In genomic region chr3:20119044-20119591, GRCm38 (mm10) we compare ENCODE assay signal across 18 mouse cellular contexts. TPM values are rescaled to one million over a fixed set of nuclear protein-coding genes. Genes with fewer than 3 reads are reported as not detected.
DNase-seq lines count a peak whose midpoint lies in the region; ATAC-seq and TF ChIP-seq lines count a peak whose summit lies in the region.
"Had no signal": no experiment of that assay in that cellular context is flagged by ENCODE, and none has a peak within 500 bp of the region (broad histone marks: within the 10 kb centered on the region; RNA-seq: fewer than 3 reads in every experiment).

No protein-coding gene starts in this region.

- 0 out of 2 replicates have a peak, but pooled peaks have one; percentile 18 for ATAC-seq in hindbrain, postnatal 0 days
- ATAC-seq in hindbrain, embryonic 14.5 days (ENCODE audit: low FRiP score), result no peak
- ATAC-seq in midbrain, embryonic 11.5 days (ENCODE audit: low FRiP score), result no peak
- ATAC-seq in midbrain, embryonic 14.5 days (ENCODE audit: low FRiP score, low TSS enrichment), result no peak
- ATAC-seq: inflammation-experienced regulatory T-cells, adult 6 months had no signal

- in situ Hi-C loops in ES-E14 (cut with MboI; ENCODE audit: low sequenced_read_pairs in 2 of 2, unreplicated experiment in 2 of 2), result no loop called here

- H3K27me3 ChIP-seq in heart, adult 2 months (ENCODE audit: control insufficient read depth, insufficient read depth, low read length), result no peaks in the 10 kb centered on the region
- H3K27me3 ChIP-seq in hindbrain, postnatal 0 days (ENCODE audit: insufficient read depth, low read length), result no peaks in the 10 kb centered on the region
- H3K27me3 ChIP-seq in hindbrain, embryonic 14.5 days (ENCODE audit: control insufficient read depth, insufficient read depth, low read length), result no peaks in the 10 kb centered on the region
- H3K27me3 ChIP-seq in midbrain, embryonic 11.5 days (ENCODE audit: control insufficient read depth, insufficient read depth, low read length), result no peaks in the 10 kb centered on the region
- no peaks in the 10 kb centered on the region for H3K27me3 ChIP-seq in midbrain, embryonic 14.5 days (ENCODE audit: control insufficient read depth, insufficient read depth, low read length)
- H3K27me3 ChIP-seq: embryonic facial prominence, embryonic 13.5 days; megakaryocyte, embryonic 14.5 days; neural tube, embryonic 13.5 days had no signal

- WGBS in heart, adult 2 months, result 82% methylated on average over 19 of the region's 19 CpGs
- 88% methylated on average over 19 of the region's 19 CpGs for WGBS in hindbrain, postnatal 0 days
- WGBS in hindbrain, embryonic 14.5 days, result 91% methylated on average over 19 of the region's 19 CpGs
- WGBS in midbrain, embryonic 11.5 days, result 85% methylated on average over 19 of the region's 19 CpGs
- 90% methylated on average over 19 of the region's 19 CpGs for WGBS in midbrain, embryonic 14.5 days

- H3K79me2 ChIP-seq in heart, adult 2 months (replicated peaks; ENCODE audit: control insufficient read depth, insufficient read depth, low read length), result no peaks in the 10 kb centered on the region

- TF ChIP-seq EP300 in heart, adult 2 months (IDR thresholded peaks at IDR 0.05; ENCODE audit: insufficient read depth, low read depth, low read length), result no peak

- no peak overlapping the region for H3K4me3 ChIP-seq in heart, adult 2 months
- no peak overlapping the region for H3K4me3 ChIP-seq in hindbrain, postnatal 0 days (ENCODE audit: low read length)
- H3K4me3 ChIP-seq in hindbrain, embryonic 14.5 days (replicated peaks; ENCODE audit: low read length), result no peak overlapping the region
- H3K4me3 ChIP-seq in midbrain, embryonic 11.5 days (ENCODE audit: low read depth, low read length), result no peak overlapping the region
- no peak overlapping the region for H3K4me3 ChIP-seq in midbrain, embryonic 14.5 days (replicated peaks; ENCODE audit: low read depth, low read length)
- H3K4me3 ChIP-seq in ES-E14 (ENCODE audit: insufficient read depth in 1 of 2, low read depth in 1 of 2, low read length in 2 of 2, poor library complexity in 1 of 2, severe bottlenecking in 1 of 2), result peak overlapping the region in 1 of 2 experiments; percentile 42; a peak in 3 of 4 replicates
- H3K4me3 ChIP-seq: embryonic facial prominence, embryonic 13.5 days; megakaryocyte, embryonic 14.5 days; neural tube, embryonic 13.5 days had no signal

- DNase-seq in heart, adult 11 months, result peak; percentile 64
- DNase-seq in heart, adult 2 months, result no peak
- no peak for DNase-seq in hindbrain, postnatal 0 days (ENCODE audit: low spot score)
- DNase-seq in hindbrain, embryonic 14.5 days (ENCODE audit: low spot score), result no peak
- DNase-seq in midbrain, embryonic 11.5 days (ENCODE audit: low spot score, missing footprints), result peak; percentile 10
- DNase-seq in midbrain, embryonic 14.5 days, result no peak
- peak; percentile 13 for DNase-seq in ES-E14 (ENCODE audit: low read depth, low spot score)
- DNase-seq: adrenal gland, postnatal 36 days; cerebellum, adult 11-12 months; cerebellum, postnatal 14 days; kidney, adult 8-10 months; lung, postnatal 14 days; thymus, postnatal 36 days had no signal

- intact Hi-C loops in heart, adult 2 months (cut with DNase I), result no loop called here

- H3K4me2 ChIP-seq in hindbrain, postnatal 0 days (ENCODE audit: low read depth, low read length), result no peak overlapping the region
- H3K4me2 ChIP-seq in hindbrain, embryonic 14.5 days (replicated peaks), result no peak overlapping the region
- H3K4me2 ChIP-seq in midbrain, embryonic 11.5 days, result no peak overlapping the region
- no peak overlapping the region for H3K4me2 ChIP-seq in midbrain, embryonic 14.5 days (ENCODE audit: low read length)
- H3K4me2 ChIP-seq: embryonic facial prominence, embryonic 13.5 days; neural tube, embryonic 13.5 days had no signal

- TF ChIP-seq POLR2A in heart, adult 2 months (IDR thresholded peaks at IDR 0.05; ENCODE audit: insufficient read depth, low read depth, low read length), result no peak

- H3K9ac ChIP-seq in heart, adult 2 months (ENCODE audit: low read depth, low read length), result no peak overlapping the region
- H3K9ac ChIP-seq in hindbrain, postnatal 0 days (replicated peaks; ENCODE audit: low read length), result no peak overlapping the region
- H3K9ac ChIP-seq in hindbrain, embryonic 14.5 days, result no peak overlapping the region
- no peak overlapping the region for H3K9ac ChIP-seq in midbrain, embryonic 11.5 days (ENCODE audit: low read length)
- H3K9ac ChIP-seq in midbrain, embryonic 14.5 days (replicated peaks; ENCODE audit: low read length), result no peak overlapping the region
- H3K9ac ChIP-seq in ES-E14 (ENCODE audit: insufficient read depth, low read depth, low read length, poor library complexity, severe bottlenecking), result no peak overlapping the region
- H3K9ac ChIP-seq: embryonic facial prominence, embryonic 13.5 days; liver, embryonic 14.5 days; neural tube, embryonic 13.5 days had no signal

- no peaks in the 10 kb centered on the region for H3K4me1 ChIP-seq in heart, adult 2 months (ENCODE audit: control insufficient read depth, insufficient read depth, low read length)
- no peaks in the 10 kb centered on the region for H3K4me1 ChIP-seq in hindbrain, postnatal 0 days (ENCODE audit: insufficient read depth, low read length)
- no peaks in the 10 kb centered on the region for H3K4me1 ChIP-seq in hindbrain, embryonic 14.5 days (replicated peaks; ENCODE audit: control insufficient read depth, insufficient read depth, low read length)
- H3K4me1 ChIP-seq in midbrain, embryonic 11.5 days (ENCODE audit: control insufficient read depth, insufficient read depth, low read length), result no peaks in the 10 kb centered on the region
- no peaks in the 10 kb centered on the region for H3K4me1 ChIP-seq in midbrain, embryonic 14.5 days (ENCODE audit: control insufficient read depth, insufficient read depth, low read length)
- peaks cover 4 to 10% of the 10 kb centered on the region in 2 experiments; a peak in 2 of 4 replicates for H3K4me1 ChIP-seq in ES-E14 (ENCODE audit: control insufficient read depth in 2 of 2, insufficient read depth in 2 of 2, low read length in 2 of 2, poor library complexity in 1 of 2)
- H3K4me1 ChIP-seq: embryonic facial prominence, embryonic 13.5 days; megakaryocyte, embryonic 14.5 days; neural tube, embryonic 13.5 days had no signal

- H3K9me3 ChIP-seq in hindbrain, postnatal 0 days (ENCODE audit: low read length), result no peaks in the 10 kb centered on the region
- no peaks in the 10 kb centered on the region for H3K9me3 ChIP-seq in hindbrain, embryonic 14.5 days (ENCODE audit: control insufficient read depth, low read length)
- no peaks in the 10 kb centered on the region for H3K9me3 ChIP-seq in midbrain, embryonic 11.5 days (ENCODE audit: control insufficient read depth, low read length)
- no peaks in the 10 kb centered on the region for H3K9me3 ChIP-seq in midbrain, embryonic 14.5 days (ENCODE audit: control insufficient read depth, low read length)
- H3K9me3 ChIP-seq in ES-E14 (ENCODE audit: control insufficient read depth, insufficient read depth, low read depth, low read length), result no peaks in the 10 kb centered on the region
- H3K9me3 ChIP-seq: embryonic facial prominence, embryonic 13.5 days; megakaryocyte, embryonic 14.5 days; neural tube, embryonic 13.5 days had no signal

- H3K36me3 ChIP-seq in heart, adult 2 months (ENCODE audit: control insufficient read depth, insufficient read depth, low read length), result no peaks in the 10 kb centered on the region; the same call in 1 of the 2 replicates
- H3K36me3 ChIP-seq in hindbrain, postnatal 0 days (ENCODE audit: insufficient read depth, low read length), result peaks cover 5% of the 10 kb centered on the region; the same call in 1 of the 2 replicates
- peaks cover 24% of the 10 kb centered on the region for H3K36me3 ChIP-seq in hindbrain, embryonic 14.5 days (replicated peaks; ENCODE audit: control insufficient read depth, insufficient read depth)
- H3K36me3 ChIP-seq in midbrain, embryonic 11.5 days (ENCODE audit: control insufficient read depth, insufficient read depth, low read length), result no peaks in the 10 kb centered on the region
- peaks cover 17% of the 10 kb centered on the region for H3K36me3 ChIP-seq in midbrain, embryonic 14.5 days (ENCODE audit: control insufficient read depth, insufficient read depth, low read length)
- H3K36me3 ChIP-seq in ES-E14 (ENCODE audit: control insufficient read depth, insufficient read depth, low read length, poor library complexity, severe bottlenecking), result peaks cover 4% of the 10 kb centered on the region

- TF ChIP-seq CTCF in heart, adult 2 months (IDR thresholded peaks at IDR 0.05), result no peak
- no peak for TF ChIP-seq CTCF in hindbrain, postnatal 0 days (IDR thresholded peaks at IDR 0.05; ENCODE audit: low read depth)

- H3K27ac ChIP-seq in heart, adult 2 months, result no peak overlapping the region
- no peak overlapping the region for H3K27ac ChIP-seq in hindbrain, postnatal 0 days
- no peak overlapping the region for H3K27ac ChIP-seq in hindbrain, embryonic 14.5 days
- no peak overlapping the region for H3K27ac ChIP-seq in midbrain, embryonic 11.5 days (ENCODE audit: low read depth, low read length)
- no peak overlapping the region for H3K27ac ChIP-seq in midbrain, embryonic 14.5 days (replicated peaks; ENCODE audit: low read depth, low read length)
- no peak overlapping the region for H3K27ac ChIP-seq in ES-E14 (ENCODE audit: insufficient read depth, low read depth, low read length, poor library complexity, severe bottlenecking)
- H3K27ac ChIP-seq: embryonic facial prominence, embryonic 13.5 days; liver, embryonic 14.5 days; neural tube, embryonic 13.5 days had no signal

TF ChIP-seq in ES-E14, 5 proteins besides CTCF, POLR2A, EP300 and RAD21:
- TF ChIP-seq CHD2 (IDR thresholded peaks at IDR 0.05; ENCODE audit: low read depth, low read length) (no peak), MAFK (IDR thresholded peaks at IDR 0.05; ENCODE audit: insufficient read depth, low read depth, low read length) (no peak), ZC3H11A (IDR thresholded peaks at IDR 0.05; ENCODE audit: borderline replicate concordance, low read depth, low read length) (no peak), HCFC1 (IDR thresholded peaks at IDR 0.05; ENCODE audit: borderline replicate concordance, insufficient read depth, low read length) (no peak), ZNF384 (IDR thresholded peaks at IDR 0.05; ENCODE audit: low read depth, low read length) (no peak)

RNA-seq across cellular contexts. Expression of gene Gyg, which starts 36.0 kb away (rescaled TPM):
- total RNA-seq in heart, adult 2 months (2021), result 100 to 1,000 TPM; 145 to 161 TPM
- 114 and 195 TPM in 2 replicates for polyA plus RNA-seq in heart, adult 2 months (2012; rRNA removed)
- total RNA-seq in hindbrain, postnatal 0 days (2014; rRNA removed), result 39.9 and 41.0 TPM in 2 replicates
- 84.9 and 87.7 TPM in 2 replicates for polyA plus RNA-seq in hindbrain, postnatal 0 days (2015; fragmentation: Nextera tagmentation; extraction: Ambion mirVana)
- 64.9 and 79.5 TPM in 2 replicates for polyA plus RNA-seq in hindbrain, embryonic 14.5 days (2014; fragmentation: Nextera tagmentation; extraction: Ambion mirVana)
- polyA plus RNA-seq in midbrain, embryonic 11.5 days (2014; fragmentation: Nextera tagmentation; extraction: Ambion mirVana), result 32.7 and 33.0 TPM in 2 replicates
- 46.0 and 49.6 TPM in 2 replicates for polyA plus RNA-seq in midbrain, embryonic 14.5 days (2014; fragmentation: Nextera tagmentation; extraction: Ambion mirVana)
- 3.6 and 8.2 TPM in 2 replicates for total RNA-seq in ES-E14 (2012; rRNA removed)

Comparison
In these comparisons a context has a peak if more than half of its experiments do, and no peak if none do; other contexts are left out.
1. DNase-seq: peak in heart, adult 11 months (single experiment), midbrain, embryonic 11.5 days (single experiment) and ES-E14 (single experiment); none in heart, adult 2 months (0 of 2), hindbrain, postnatal 0 days (single experiment), hindbrain, embryonic 14.5 days (single experiment) and midbrain, embryonic 14.5 days (single experiment).